Mouse (Mus musculus): ENCODE results near the gene Gabbr2. TPM values are rescaled to one million over a fixed set of nuclear protein-coding genes. Genes with fewer than 3 reads are reported as not detected.
A peak's percentile ranks its signal among the peaks of the same experiment; 100 is the strongest.

The Gabbr2 gene
- polyA plus RNA-seq, 1 experiment from 2014 or later: 0.11 TPM

- Histone ChIP-seq H3K9ac (ENCODE audit: low read depth, low read length) (peak overlapping the region; percentile 81), H3K9me3 (replicated peaks; ENCODE audit: control insufficient read depth, low read length) (no peaks in the 10 kb centered on the region), H3K4me3 (ENCODE audit: low read depth, low read length) (peak overlapping the region; percentile 79), H3K27me3 (ENCODE audit: control insufficient read depth, insufficient read depth, low read depth, low read length) (no peaks in the 10 kb centered on the region), H3K27ac (ENCODE audit: low read length) (peak overlapping the region; percentile 94), H3K4me1 (ENCODE audit: control insufficient read depth, low read depth, low read length) (peaks cover 30% of the 10 kb centered on the region), H3K4me2 (ENCODE audit: low read depth, low read length) (peak overlapping the region; percentile 77), H3K36me3 (ENCODE audit: control insufficient read depth, insufficient read depth) (peaks cover 9% of the 10 kb centered on the region)
- WGBS (ENCODE audit: insufficient replicate concordance): 72% methylated on average over 8 of the region's 8 CpGs
- ATAC-seq (ENCODE audit: low read depth): no peak
These were observed 135.5 kb downstream of the Gabbr2 start for GRCm38 (mm10) chr4:46856145-46856544.

DNA sequence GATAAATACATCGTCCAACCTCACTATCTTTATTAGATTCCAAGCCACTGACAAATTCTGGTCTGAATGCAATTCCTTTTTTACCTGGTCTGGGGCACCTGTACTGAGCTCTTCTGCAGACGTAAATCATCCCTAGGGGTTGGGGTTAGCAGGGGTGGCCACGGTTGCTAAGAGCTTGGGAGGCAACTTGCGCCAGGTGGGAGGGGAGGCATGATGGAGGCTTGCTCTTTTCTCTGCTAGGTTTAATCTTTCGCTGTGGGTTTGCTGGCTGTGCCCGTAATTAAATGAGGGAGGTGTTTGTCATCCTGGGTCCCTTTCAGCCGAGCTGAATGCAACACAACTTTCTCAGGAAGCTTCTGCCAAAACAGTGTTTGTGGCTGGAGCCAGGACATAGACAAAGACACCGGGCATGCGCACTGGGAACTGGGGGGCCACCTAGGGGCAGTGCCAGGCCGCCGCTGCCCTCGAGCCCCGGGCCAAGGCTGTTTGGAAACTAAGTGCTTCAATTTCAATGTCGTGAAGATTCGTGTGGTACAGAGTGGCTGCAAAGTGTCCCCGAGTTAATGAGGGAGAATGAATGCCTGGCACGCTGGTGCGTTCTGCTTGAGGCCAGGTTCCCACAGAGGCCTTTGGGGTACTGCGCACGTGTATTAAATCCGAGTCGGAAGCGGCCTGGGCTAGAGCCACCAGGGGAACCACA lies 136.8 kb downstream of the Gabbr2 start:
- Histone ChIP-seq H3K4me1 (ENCODE audit: control insufficient read depth, low read depth, low read length) (peaks cover 30% of the 10 kb centered on the region), H3K4me3 (ENCODE audit: low read depth, low read length) (peak overlapping the region; percentile 79), H3K27ac (ENCODE audit: low read length) (peak overlapping the region; percentile 94), H3K27me3 (ENCODE audit: control insufficient read depth, insufficient read depth, low read depth, low read length) (no peaks in the 10 kb centered on the region), H3K36me3 (ENCODE audit: control insufficient read depth, insufficient read depth) (peaks cover 9% of the 10 kb centered on the region), H3K4me2 (ENCODE audit: low read depth, low read length) (peak overlapping the region; percentile 77), H3K9ac (ENCODE audit: low read depth, low read length) (peak overlapping the region; percentile 81), H3K9me3 (replicated peaks; ENCODE audit: control insufficient read depth, low read length) (no peaks in the 10 kb centered on the region; the same call in 1 of the 2 replicates)
- peak; percentile 17; the same call in 1 of the 2 replicates for ATAC-seq (ENCODE audit: low read depth)
- WGBS (ENCODE audit: insufficient replicate concordance): 46% methylated on average over 23 of the region's 23 CpGs

- no peaks in the 10 kb centered on the region for H3K27me3 ChIP-seq (ENCODE audit: control insufficient read depth, insufficient read depth, low read depth, low read length)
- peak; percentile 99 for ATAC-seq (ENCODE audit: low read depth)
- 20% methylated on average over 12 of the region's 12 CpGs for WGBS (ENCODE audit: insufficient replicate concordance)
- H3K4me1 ChIP-seq (ENCODE audit: control insufficient read depth, low read depth, low read length): peaks cover 30% of the 10 kb centered on the region
- no peaks in the 10 kb centered on the region; the same call in 1 of the 2 replicates for H3K9me3 ChIP-seq (replicated peaks; ENCODE audit: control insufficient read depth, low read length)
- peak overlapping the region; percentile 79 for H3K4me3 ChIP-seq (ENCODE audit: low read depth, low read length)
- peak overlapping the region; percentile 81 for H3K9ac ChIP-seq (ENCODE audit: low read depth, low read length)
- H3K27ac ChIP-seq (ENCODE audit: low read length): peak overlapping the region; percentile 94
- peak overlapping the region; percentile 77 for H3K4me2 ChIP-seq (ENCODE audit: low read depth, low read length)
- peaks cover 9% of the 10 kb centered on the region for H3K36me3 ChIP-seq (ENCODE audit: control insufficient read depth, insufficient read depth)
These were observed 137.7 kb downstream of the Gabbr2 start for GRCm38 (mm10) chr4:46853852-46854460.

DNA sequence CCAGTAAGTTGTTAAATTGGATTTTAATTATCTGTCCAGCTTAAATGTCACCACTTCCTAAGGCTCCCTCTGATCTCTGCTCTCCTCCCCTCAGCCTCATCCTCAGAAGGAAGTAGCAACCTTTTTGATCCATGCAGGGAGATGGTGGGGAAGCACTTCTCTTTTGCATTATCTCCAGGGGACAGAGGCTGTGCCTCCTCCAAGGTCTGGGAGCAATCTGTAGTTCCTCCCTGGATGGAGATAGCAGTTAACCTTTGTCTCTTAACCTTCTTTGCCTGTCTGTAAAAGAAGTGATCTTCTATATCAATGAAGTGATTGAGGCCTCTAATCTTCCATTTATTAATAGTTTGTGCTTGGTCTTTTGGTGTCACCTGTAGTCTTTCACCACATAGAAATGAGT lies 143.9 kb downstream of the Gabbr2 start:
- no peak for ATAC-seq (ENCODE audit: low read depth)
- Histone ChIP-seq H3K9me3 (replicated peaks; ENCODE audit: control insufficient read depth, low read length) (peaks cover 2% of the 10 kb centered on the region; the same call in 1 of the 2 replicates), H3K4me3 (ENCODE audit: low read depth, low read length) (no peak overlapping the region), H3K4me1 (ENCODE audit: control insufficient read depth, low read depth, low read length) (peaks cover 8% of the 10 kb centered on the region), H3K9ac (ENCODE audit: low read depth, low read length) (no peak overlapping the region), H3K27ac (ENCODE audit: low read length) (no peak overlapping the region), H3K4me2 (ENCODE audit: low read depth, low read length) (no peak overlapping the region), H3K27me3 (ENCODE audit: control insufficient read depth, insufficient read depth, low read depth, low read length) (no peaks in the 10 kb centered on the region), H3K36me3 (ENCODE audit: control insufficient read depth, insufficient read depth) (no peaks in the 10 kb centered on the region)

DNA sequence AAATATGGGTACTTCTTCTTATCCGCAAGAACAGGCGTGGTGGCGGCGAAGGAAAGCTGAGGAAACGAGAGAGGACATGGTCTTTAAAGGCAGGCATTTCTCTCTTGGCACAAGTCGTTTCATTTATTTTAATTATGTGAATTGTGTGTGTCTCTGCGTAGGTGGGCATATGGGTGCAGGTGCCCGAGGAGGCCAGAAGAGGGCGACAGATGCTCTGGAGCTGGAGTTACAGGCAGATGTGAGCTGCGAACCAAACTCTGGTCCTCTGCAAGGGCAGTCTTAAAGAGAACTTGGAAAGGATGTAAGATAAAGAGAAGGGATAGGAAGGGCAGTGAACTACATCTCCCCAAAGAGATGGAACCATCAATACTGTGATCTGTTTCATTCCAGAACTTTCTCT lies 145.3 kb downstream of the Gabbr2 start:
- ATAC-seq (ENCODE audit: low read depth): no peak
- no peak overlapping the region for H3K4me2 ChIP-seq (ENCODE audit: low read depth, low read length)
- 85% methylated on average over 10 of the region's 10 CpGs for WGBS (ENCODE audit: insufficient replicate concordance)

DNA sequence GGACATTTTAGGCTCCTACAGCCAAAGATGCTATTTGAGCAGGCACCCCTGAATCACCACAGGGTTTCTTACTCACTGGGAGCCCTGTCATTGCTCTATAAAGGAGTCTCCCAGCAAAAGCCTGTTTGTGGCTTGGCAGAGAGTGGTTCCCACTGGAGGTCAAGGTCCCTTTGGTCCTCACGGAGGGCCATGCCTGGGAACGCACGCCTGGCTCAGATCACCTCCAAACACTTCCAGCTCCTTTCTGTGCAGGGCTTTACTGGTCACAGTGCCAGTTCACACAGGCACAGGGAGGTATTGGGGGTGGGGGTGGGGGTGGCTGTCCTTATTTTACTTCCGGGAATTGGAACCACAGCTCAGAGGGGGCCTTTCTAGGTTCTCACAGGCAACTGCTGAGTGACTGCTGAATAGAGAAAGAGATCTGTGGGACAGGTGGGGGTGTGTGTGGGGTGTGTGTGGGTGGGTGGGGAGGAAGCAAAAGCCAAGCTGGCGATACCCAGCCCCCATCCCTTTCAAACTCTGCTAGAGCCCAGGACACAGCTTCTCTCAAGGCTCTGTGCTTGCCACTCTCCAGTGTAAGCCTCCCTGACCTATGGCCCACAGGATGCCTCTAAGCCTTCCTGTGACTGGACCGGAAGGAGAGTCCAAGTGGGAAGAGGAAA lies 146.6 kb downstream of the Gabbr2 start:
- Histone ChIP-seq H3K27me3 (ENCODE audit: control insufficient read depth, insufficient read depth, low read depth, low read length) (no peaks in the 10 kb centered on the region), H3K4me1 (ENCODE audit: control insufficient read depth, low read depth, low read length) (no peaks in the 10 kb centered on the region), H3K9ac (ENCODE audit: low read depth, low read length) (no peak overlapping the region), H3K9me3 (replicated peaks; ENCODE audit: control insufficient read depth, low read length) (peaks cover 2% of the 10 kb centered on the region; the same call in 1 of the 2 replicates), H3K27ac (ENCODE audit: low read length) (no peak overlapping the region), H3K4me3 (ENCODE audit: low read depth, low read length) (no peak overlapping the region), H3K4me2 (ENCODE audit: low read depth, low read length) (no peak overlapping the region), H3K36me3 (ENCODE audit: control insufficient read depth, insufficient read depth) (no peaks in the 10 kb centered on the region)
- ATAC-seq (ENCODE audit: low read depth): no peak
- WGBS (ENCODE audit: insufficient replicate concordance): 58% methylated on average over 6 of the region's 6 CpGs

More for the DNA sequence above, 145.3 kb downstream of the Gabbr2 start:
- Histone ChIP-seq H3K27ac (ENCODE audit: low read length) (no peak overlapping the region), H3K36me3 (ENCODE audit: control insufficient read depth, insufficient read depth) (no peaks in the 10 kb centered on the region), H3K4me1 (ENCODE audit: control insufficient read depth, low read depth, low read length) (no peaks in the 10 kb centered on the region), H3K9me3 (replicated peaks; ENCODE audit: control insufficient read depth, low read length) (peaks cover 2% of the 10 kb centered on the region; the same call in 1 of the 2 replicates), H3K27me3 (ENCODE audit: control insufficient read depth, insufficient read depth, low read depth, low read length) (no peaks in the 10 kb centered on the region), H3K4me3 (ENCODE audit: low read depth, low read length) (no peak overlapping the region), H3K9ac (ENCODE audit: low read depth, low read length) (no peak overlapping the region)

DNA sequence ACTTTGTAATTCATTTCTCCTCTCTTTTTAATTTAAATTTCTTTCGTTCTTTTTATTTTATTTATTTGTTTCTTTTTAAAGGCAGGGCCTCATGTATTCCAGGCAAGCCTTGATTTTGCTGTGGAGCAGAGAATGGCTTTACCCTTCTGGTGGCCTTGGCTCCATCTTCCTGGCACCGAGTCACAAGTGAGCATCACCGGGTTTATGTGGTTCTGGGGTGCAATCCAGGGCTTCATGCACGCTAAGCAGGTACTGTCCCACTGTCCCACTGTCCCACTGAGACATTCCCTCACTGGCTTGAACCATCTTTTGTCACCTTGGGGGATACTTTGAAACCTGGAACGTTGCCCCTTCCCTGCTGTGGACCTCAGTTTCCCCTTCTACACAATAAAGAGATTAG lies 147.1 kb downstream of the Gabbr2 start:
- H3K4me2 ChIP-seq (ENCODE audit: low read depth, low read length): no peak overlapping the region
- H3K4me1 ChIP-seq (ENCODE audit: control insufficient read depth, low read depth, low read length): no peaks in the 10 kb centered on the region
- H3K36me3 ChIP-seq (ENCODE audit: control insufficient read depth, insufficient read depth): no peaks in the 10 kb centered on the region
- H3K9ac ChIP-seq (ENCODE audit: low read depth, low read length): no peak overlapping the region
- no peaks in the 10 kb centered on the region for H3K27me3 ChIP-seq (ENCODE audit: control insufficient read depth, insufficient read depth, low read depth, low read length)
- no peak overlapping the region for H3K4me3 ChIP-seq (ENCODE audit: low read depth, low read length)
- 64% methylated on average over 5 of the region's 5 CpGs for WGBS (ENCODE audit: insufficient replicate concordance)
- no peak overlapping the region for H3K27ac ChIP-seq (ENCODE audit: low read length)
- H3K9me3 ChIP-seq (replicated peaks; ENCODE audit: control insufficient read depth, low read length): peaks cover 2% of the 10 kb centered on the region; the same call in 1 of the 2 replicates
- ATAC-seq (ENCODE audit: low read depth): no peak

DNA sequence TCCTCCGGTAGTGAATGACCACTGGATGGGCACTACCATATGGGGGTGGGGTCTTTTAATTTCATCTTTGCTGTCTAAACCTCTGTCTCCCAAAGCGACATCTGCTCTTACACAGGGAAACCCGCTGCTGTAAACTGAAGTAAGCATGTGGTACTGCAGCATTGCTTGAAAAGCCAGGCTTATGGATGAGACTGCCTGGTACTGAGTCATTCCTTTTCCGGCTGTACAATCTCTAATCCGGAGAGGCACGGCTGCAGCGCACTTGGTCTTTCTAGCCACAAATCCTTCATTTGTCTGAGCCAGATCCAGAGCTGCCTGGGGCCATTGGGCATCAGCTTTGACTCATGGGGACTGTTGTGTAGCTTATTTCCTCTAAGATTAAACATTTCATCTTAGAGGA lies 149.1 kb downstream of the Gabbr2 start:
- no peaks in the 10 kb centered on the region for H3K27me3 ChIP-seq (ENCODE audit: control insufficient read depth, insufficient read depth, low read depth, low read length)
- H3K4me1 ChIP-seq (ENCODE audit: control insufficient read depth, low read depth, low read length): no peaks in the 10 kb centered on the region
- H3K27ac ChIP-seq (ENCODE audit: low read length): no peak overlapping the region
- H3K4me2 ChIP-seq (ENCODE audit: low read depth, low read length): no peak overlapping the region
- peaks cover 2% of the 10 kb centered on the region; the same call in 1 of the 2 replicates for H3K9me3 ChIP-seq (replicated peaks; ENCODE audit: control insufficient read depth, low read length)
- no peak overlapping the region for H3K4me3 ChIP-seq (ENCODE audit: low read depth, low read length)
- no peak overlapping the region for H3K9ac ChIP-seq (ENCODE audit: low read depth, low read length)
- WGBS (ENCODE audit: insufficient replicate concordance): 84% methylated on average over 7 of the region's 7 CpGs
- no peaks in the 10 kb centered on the region for H3K36me3 ChIP-seq (ENCODE audit: control insufficient read depth, insufficient read depth)
- no peak for ATAC-seq (ENCODE audit: low read depth)

DNA sequence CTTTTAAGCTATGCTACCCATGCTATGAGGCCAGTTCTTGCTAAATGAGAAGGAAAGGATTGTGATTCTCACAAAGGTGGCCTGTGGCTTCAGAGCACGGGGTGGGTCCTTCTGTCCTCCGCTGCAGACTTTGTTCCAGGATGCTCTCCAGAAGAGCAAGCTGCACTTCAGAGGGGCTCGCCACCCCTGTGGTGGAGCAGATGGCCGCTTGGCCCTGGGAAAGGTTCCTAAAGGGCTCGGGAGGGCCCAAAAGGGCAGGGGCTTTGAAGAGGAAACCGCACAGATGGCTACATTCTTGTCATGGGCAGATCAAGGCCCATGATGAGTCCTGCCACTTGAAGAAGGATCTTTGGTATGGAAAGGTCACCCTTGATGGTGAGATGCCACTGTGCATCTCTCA lies 151.5 kb downstream of the Gabbr2 start:
- ATAC-seq (ENCODE audit: low read depth): no peak
- H3K27me3 ChIP-seq (ENCODE audit: control insufficient read depth, insufficient read depth, low read depth, low read length): no peaks in the 10 kb centered on the region

More for the DNA sequence above, 151.5 kb downstream of the Gabbr2 start:
- Histone ChIP-seq H3K9ac (ENCODE audit: low read depth, low read length) (no peak overlapping the region), H3K9me3 (replicated peaks; ENCODE audit: control insufficient read depth, low read length) (no peaks in the 10 kb centered on the region), H3K36me3 (ENCODE audit: control insufficient read depth, insufficient read depth) (no peaks in the 10 kb centered on the region), H3K4me3 (ENCODE audit: low read depth, low read length) (no peak overlapping the region), H3K4me1 (ENCODE audit: control insufficient read depth, low read depth, low read length) (peaks cover 12% of the 10 kb centered on the region), H3K4me2 (ENCODE audit: low read depth, low read length) (no peak overlapping the region), H3K27ac (ENCODE audit: low read length) (no peak overlapping the region)
- 62% methylated on average over 6 of the region's 6 CpGs for whole genome bisulfite sequencing (ENCODE audit: insufficient replicate concordance)

Measured in liver, embryonic 16.5 days (tissue).